Mouse (Mus musculus) intestine, embryonic 15.5 days (tissue): Measurements from ENCODE around the gene Prkar1a. TPM values are rescaled to one million over a fixed set of nuclear protein-coding genes. Genes with fewer than 3 reads are reported as not detected.
"Not testable (repeated sequence)": the region's sequence is repeated elsewhere in the genome, so short reads cannot be mapped to it uniquely, and the experiment has no call there.

ENCODE experiments used
- ATAC-seq: fragments of 200-750 bp; cut with Nextera tagmentation; 2 replicates; pipeline ENCODE4 v1.8.0; 2017; ENCODE audit warnings: moderate TSS enrichment, moderate library complexity
- H3K27ac ChIP-seq: fragments of 300-500 bp; sonication (generic); 2 replicates; pipeline ENCODE4 v1.5.1; 2015; ENCODE audit warnings: mild to moderate bottlenecking, inconsistent platforms
- H3K27me3 ChIP-seq: fragments of 300-500 bp; sonication (generic); replicated peaks from 2 replicates; pipeline ENCODE4 v1.6.1; 2015; ENCODE audit warnings: inconsistent platforms
- H3K36me3 ChIP-seq: fragments of 300-500 bp; sonication (generic); 2 replicates; pipeline ENCODE4 v1.6.1; 2015; ENCODE audit warnings: inconsistent platforms
- H3K4me1 ChIP-seq: fragments of 300-500 bp; sonication (generic); replicated peaks from 2 replicates; pipeline ENCODE4 v1.6.1; 2015; ENCODE audit warnings: inconsistent platforms
- H3K4me2 ChIP-seq: fragments of 300-500 bp; sonication (generic); replicated peaks from 2 replicates; pipeline ENCODE4 v1.6.1; 2015; ENCODE audit warnings: mild to moderate bottlenecking, inconsistent platforms
- H3K4me3 ChIP-seq: fragments of 300-500 bp; sonication (generic); replicated peaks from 2 replicates; pipeline ENCODE4 v1.5.1; 2015; ENCODE audit warnings: inconsistent platforms
- H3K9ac ChIP-seq: fragments of 300-500 bp; sonication (generic); 2 replicates; pipeline ENCODE4 v1.6.1; 2015; ENCODE audit warnings: inconsistent platforms
- H3K9me3 ChIP-seq: fragments of 300-500 bp; sonication (generic); 2 replicates; pipeline ENCODE4 v1.6.1; 2016; ENCODE audit warnings: inconsistent platforms
- WGBS: fragments of 180-500 bp; shearing (Covaris S2); methylation state at CpG from one replicate; pipeline ENCODE4 v1.1.7; 2015; 5-methylcytosine and 5-hydroxymethylcytosine counted together
- polyA plus RNA-seq: library from polyadenylated mRNA; unstranded; fragments of >200 nt; fragmentation: Nextera tagmentation; extraction: Ambion mirVana; gene quantifications from 2 replicates; pipeline ENCODE4 v1.2.1, GENCODE M21; 2015

The Prkar1a gene
- polyA plus RNA-seq, 1 experiment from 2014 or later, result 286 TPM

GRCm38 (mm10) chr11:109650788-109651565, 1.8 kb downstream of the Prkar1a start:
- H3K36me3 ChIP-seq, result 0 out of 2 replicates have a peak, but pooled peaks cover 4% of the 10 kb centered on the region

GRCm38 (mm10) chr11:109651566-109652024, 2.4 kb downstream of the Prkar1a start:
- H3K9me3 ChIP-seq, result no peaks in the 10 kb centered on the region
- H3K27me3 ChIP-seq, result no peaks in the 10 kb centered on the region
- H3K36me3 ChIP-seq, result peaks cover 9% of the 10 kb centered on the region; the same call in 1 of the 2 replicates
- peak; percentile 24 for ATAC-seq
- H3K4me2 ChIP-seq, result peak overlapping the region; percentile 79
- H3K9ac ChIP-seq, result peak overlapping the region; percentile 91
- peak overlapping the region; percentile 95 for H3K4me3 ChIP-seq
- peak overlapping the region; percentile 97 for H3K27ac ChIP-seq
- peaks cover 21% of the 10 kb centered on the region for H3K4me1 ChIP-seq
- under 1% methylated on average over 21 of the region's 21 CpGs for WGBS

More at GRCm38 (mm10) chr11:109650788-109651565, 1.8 kb downstream of the Prkar1a start:
- Histone ChIP-seq H3K9ac (peak overlapping the region; percentile 91), H3K4me2 (peak overlapping the region; percentile 94), H3K27ac (peak overlapping the region; percentile 97), H3K4me1 (peaks cover 21% of the 10 kb centered on the region), H3K4me3 (peak overlapping the region; percentile 95), H3K27me3 (no peaks in the 10 kb centered on the region), H3K9me3 (no peaks in the 10 kb centered on the region)
- WGBS, result under 1% methylated on average over 78 of the region's 90 CpGs
- peak; percentile 97 for ATAC-seq

GRCm38 (mm10) chr11:109652505-109652904, 3.3 kb downstream of the Prkar1a start:
- no peaks in the 10 kb centered on the region for H3K27me3 ChIP-seq
- peaks cover 21% of the 10 kb centered on the region for H3K4me1 ChIP-seq
- no peaks in the 10 kb centered on the region for H3K9me3 ChIP-seq
- H3K27ac ChIP-seq, result no peak overlapping the region
- 30% methylated on average over 6 of the region's 6 CpGs for WGBS
- H3K4me2 ChIP-seq, result peak overlapping the region; percentile 79
- H3K9ac ChIP-seq, result 0 out of 2 replicates have a peak overlapping the region, but pooled peaks have one; percentile 91
- no peak for ATAC-seq
- H3K36me3 ChIP-seq, result peaks cover 11% of the 10 kb centered on the region; the same call in 1 of the 2 replicates
- peak overlapping the region; percentile 95 for H3K4me3 ChIP-seq

GRCm38 (mm10) chr11:109653201-109653600, 4.0 kb downstream of the Prkar1a start:
- no peak for ATAC-seq
- Histone ChIP-seq H3K36me3 (peaks cover 11% of the 10 kb centered on the region; the same call in 1 of the 2 replicates), H3K4me3 (no peak overlapping the region; the same call in 1 of the 2 replicates), H3K4me2 (peak overlapping the region; percentile 42), H3K27ac (no peak overlapping the region), H3K4me1 (peaks cover 21% of the 10 kb centered on the region), H3K27me3 (no peaks in the 10 kb centered on the region), H3K9ac (no peak overlapping the region), H3K9me3 (no peaks in the 10 kb centered on the region)
- 48% methylated on average over 8 of the region's 8 CpGs for WGBS

- H3K4me1 ChIP-seq, result peaks cover 21% of the 10 kb centered on the region
- no peak overlapping the region for H3K27ac ChIP-seq
- H3K9me3 ChIP-seq, result no peaks in the 10 kb centered on the region
- H3K4me2 ChIP-seq, result no peak overlapping the region
- H3K4me3 ChIP-seq, result no peak overlapping the region
- no peak overlapping the region for H3K9ac ChIP-seq
- ATAC-seq, result no peak
- WGBS, result 87% methylated on average over 6 of the region's 6 CpGs
- H3K36me3 ChIP-seq, result peaks cover 14% of the 10 kb centered on the region
- no peaks in the 10 kb centered on the region for H3K27me3 ChIP-seq
Observed at GRCm38 (mm10) chr11:109654581-109654980, 5.4 kb downstream of the Prkar1a start.

GRCm38 (mm10) chr11:109656232-109656631, 7.0 kb downstream of the Prkar1a start:
- no peaks in the 10 kb centered on the region for H3K27me3 ChIP-seq
- peaks cover 14% of the 10 kb centered on the region for H3K36me3 ChIP-seq
- 83% methylated on average over 7 of the region's 7 CpGs for WGBS
- no peak for ATAC-seq
- no peak overlapping the region for H3K4me2 ChIP-seq
- H3K27ac ChIP-seq, result no peak overlapping the region
- no peak overlapping the region for H3K4me3 ChIP-seq
- no peak overlapping the region for H3K9ac ChIP-seq
- H3K4me1 ChIP-seq, result peaks cover 16% of the 10 kb centered on the region
- H3K9me3 ChIP-seq, result no peaks in the 10 kb centered on the region

GRCm38 (mm10) chr11:109660526-109660925, 11.3 kb downstream of the Prkar1a start:
- not testable (repeated sequence) for H3K4me1 ChIP-seq, H3K4me2 ChIP-seq, H3K9me3 ChIP-seq, ATAC-seq, H3K9ac ChIP-seq, H3K27me3 ChIP-seq, H3K27ac ChIP-seq, H3K4me3 ChIP-seq
- 88% methylated on average over 8 of the region's 8 CpGs for WGBS
- H3K36me3 ChIP-seq, result peaks cover 22% of the 10 kb centered on the region

- H3K9me3 ChIP-seq, result no peaks in the 10 kb centered on the region
- no peaks in the 10 kb centered on the region for H3K4me1 ChIP-seq
- WGBS, result 86% methylated on average over 13 of the region's 13 CpGs
- no peak overlapping the region for H3K9ac ChIP-seq
- peaks cover 38% of the 10 kb centered on the region for H3K36me3 ChIP-seq
- no peak overlapping the region for H3K27ac ChIP-seq
- ATAC-seq, result no peak
- H3K4me3 ChIP-seq, result no peak overlapping the region
- no peaks in the 10 kb centered on the region for H3K27me3 ChIP-seq
- no peak overlapping the region for H3K4me2 ChIP-seq
Observed at GRCm38 (mm10) chr11:109664293-109664692, 15.1 kb downstream of the Prkar1a start.

- 86% methylated on average over 6 of the region's 6 CpGs for WGBS
- Histone ChIP-seq H3K9ac (no peak overlapping the region), H3K27me3 (no peaks in the 10 kb centered on the region), H3K4me3 (no peak overlapping the region), H3K9me3 (no peaks in the 10 kb centered on the region), H3K4me1 (no peaks in the 10 kb centered on the region), H3K4me2 (no peak overlapping the region), H3K36me3 (peaks cover 38% of the 10 kb centered on the region), H3K27ac (no peak overlapping the region)
- ATAC-seq, result no peak
Observed at GRCm38 (mm10) chr11:109665424-109665823, 16.2 kb downstream of the Prkar1a start.

- Histone ChIP-seq H3K4me3 (no peak overlapping the region), H3K9ac (no peak overlapping the region), H3K27me3 (no peaks in the 10 kb centered on the region), H3K27ac (no peak overlapping the region), H3K9me3 (no peaks in the 10 kb centered on the region), H3K4me2 (no peak overlapping the region), H3K36me3 (peaks cover 38% of the 10 kb centered on the region), H3K4me1 (no peaks in the 10 kb centered on the region; the same call in 1 of the 2 replicates)
- WGBS, result 85% methylated on average over 13 of the region's 13 CpGs
- ATAC-seq, result no peak
Observed at GRCm38 (mm10) chr11:109666411-109666810, 17.2 kb downstream of the Prkar1a start.

- no peaks in the 10 kb centered on the region for H3K9me3 ChIP-seq
- H3K4me3 ChIP-seq, result no peak overlapping the region
- H3K27me3 ChIP-seq, result no peaks in the 10 kb centered on the region
- H3K9ac ChIP-seq, result no peak overlapping the region
- peaks cover 38% of the 10 kb centered on the region for H3K36me3 ChIP-seq
- 90% methylated on average over 19 of the region's 19 CpGs for WGBS
- no peak overlapping the region for H3K27ac ChIP-seq
- H3K4me2 ChIP-seq, result no peak overlapping the region
- H3K4me1 ChIP-seq, result no peaks in the 10 kb centered on the region; the same call in 1 of the 2 replicates
- no peak for ATAC-seq
Observed at GRCm38 (mm10) chr11:109667371-109667770, 18.2 kb downstream of the Prkar1a start.

- peaks cover 34% of the 10 kb centered on the region for H3K36me3 ChIP-seq
- no peak overlapping the region for H3K27ac ChIP-seq
- H3K4me2 ChIP-seq, result no peak overlapping the region
- H3K4me1 ChIP-seq, result no peaks in the 10 kb centered on the region; the same call in 1 of the 2 replicates
- H3K9me3 ChIP-seq, result no peaks in the 10 kb centered on the region
- no peak overlapping the region for H3K9ac ChIP-seq
- ATAC-seq, result no peak
- no peak overlapping the region for H3K4me3 ChIP-seq
- no peaks in the 10 kb centered on the region for H3K27me3 ChIP-seq
- WGBS, result 82% methylated on average over 8 of the region's 8 CpGs
Observed at GRCm38 (mm10) chr11:109668115-109668725, 19.0 kb downstream of the Prkar1a start.
